Mouse (Mus musculus) embryonic stem cell, embryonic (primary cell): ENCODE data around the gene Scn1b.

Experiments used
- CTCF ChIA-PET, 4 experiments: fragments of 300-600 bp in 2 of 4; fragments of 350-600 bp in 2 of 4; sonication (Branson Sonifier 250); formaldehyde crosslinking; loops; one replicate each; lab custom pipeline; 2022; ENCODE audit warnings: inconsistent platforms in 2 of 4; lab: Charles Lee
- POLR2A ChIA-PET, 4 experiments: fragments of 300-600 bp in 2 of 4; fragments of 350-600 bp in 2 of 4; sonication (Branson Sonifier 250); formaldehyde crosslinking; loops; one replicate each; lab custom pipeline; 2022; ENCODE audit warnings: antibody characterized with exemption in 4 of 4, inconsistent platforms in 1 of 4; lab: Charles Lee

The Scn1b gene

GRCm38 (mm10) chr7:31070324-31070723 is 56.5 kb downstream of the Scn1b start:
- ChIA-PET POLR2A (interaction anchor here in 1 of 4 experiments (1.1 to 1.5 kb wide), 2 partner anchors 12 to 28 kb away, joined by 3 to 4 read pairs; no protein-coding TSS in a partner anchor), CTCF (interaction anchor here (1.0 to 4.5 kb wide), 9 partner anchors 8 to 27 kb away, joined by 3 to 30 read pairs (median 5); partner anchors contain the start of gene Lgi4 (in 2 of the 4))

- CTCF ChIA-PET, result interaction anchor here (1.0 to 4.5 kb wide), 9 partner anchors 8 to 28 kb away, joined by 3 to 30 read pairs (median 5); partner anchors contain the start of gene Lgi4 (in 2 of the 4)
- POLR2A ChIA-PET, result interaction anchor here in 1 of 4 experiments (0.6 to 1.1 kb wide), 2 partner anchors 12 to 14 kb away, joined by 3 read pairs; no protein-coding TSS in a partner anchor
Measured at GRCm38 (mm10) chr7:31069491-31069890, 57.3 kb downstream of the Scn1b start.

GRCm38 (mm10) chr7:31067836-31068235 is 59.0 kb downstream of the Scn1b start:
- POLR2A ChIA-PET, result interaction anchor here in 2 of 4 experiments (0.7 to 2.2 kb wide), 11 partner anchors 10 to 85 kb away, joined by 3 to 6 read pairs (median 3); no protein-coding TSS in a partner anchor
- CTCF ChIA-PET, result interaction anchor here in 3 of 4 experiments (0.7 to 4.5 kb wide), 17 partner anchors 9 to 434 kb away, joined by 3 to 30 read pairs (median 6); partner anchors contain the start of genes Lgi4 (in 2 of the 3), Fxyd1 (in 1 of the 3) and Gramd1a (in 1 of the 3)
